Mouse (Mus musculus) E14TG2a.4 (cell line): ENCODE data around the gene Hdhd5.

ENCODE experiments used
- CTCF ChIP-seq: conservative IDR thresholded peaks from 2 replicates; pipeline ENCODE4 v1.5.1; 2014; ENCODE audit warnings: low read length
- NANOG ChIP-seq: IDR thresholded peaks from 2 replicates; pipeline ENCODE4 v1.6.1; 2014; ENCODE audit warnings: borderline replicate concordance, low read length, mixed read lengths

DNA sequence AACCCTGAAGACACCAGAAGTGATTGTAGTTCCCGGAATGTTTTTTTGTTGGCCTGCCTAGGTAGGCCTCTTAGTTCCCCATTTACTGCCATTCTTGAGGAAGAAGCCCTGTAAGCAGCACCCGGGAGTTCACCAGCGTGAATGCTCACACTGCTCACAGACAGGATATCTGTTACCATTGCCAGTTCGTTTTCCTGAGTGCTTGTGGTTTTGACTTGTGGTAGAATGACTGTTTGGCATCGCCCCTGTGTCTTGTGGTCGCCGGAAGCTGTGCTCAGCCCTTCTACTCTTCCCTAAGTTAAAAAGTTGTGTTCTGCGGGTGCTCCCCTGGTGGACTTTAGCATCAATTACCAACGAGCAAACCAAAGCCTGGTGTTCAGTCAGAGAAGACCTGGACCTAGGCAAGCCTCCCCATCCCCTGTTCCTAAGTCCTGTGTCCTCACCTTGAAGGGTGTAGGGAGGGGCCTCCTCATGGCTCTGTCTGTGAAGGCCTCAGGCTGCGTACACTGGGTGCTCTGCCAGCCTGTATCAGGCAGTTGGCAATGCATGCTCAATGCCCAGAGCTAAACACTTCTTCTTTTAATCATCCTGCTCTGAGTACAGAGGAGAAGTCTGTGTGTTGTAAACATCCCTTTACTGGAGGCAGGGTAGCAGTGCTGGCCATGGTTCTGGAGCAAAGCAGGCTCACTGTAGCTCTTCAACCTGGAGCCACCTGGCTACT is 64.3 kb downstream of the Hdhd5 start:
- TF ChIP-seq CTCF: no peak
- no peak for TF ChIP-seq NANOG
